Mouse (Mus musculus) E14TG2a.4 (cell line): ENCODE measurements around the gene Fam120c.

Experiments used
- CTCF ChIP-seq: conservative IDR thresholded peaks from 2 replicates; pipeline ENCODE4 v1.5.1; 2014; ENCODE audit warnings: low read length
- NANOG ChIP-seq: IDR thresholded peaks from 2 replicates; pipeline ENCODE4 v1.6.1; 2014; ENCODE audit warnings: borderline replicate concordance, low read length, mixed read lengths
- POU5F1 ChIP-seq: IDR thresholded peaks from 2 replicates; pipeline ENCODE4 v1.6.1; 2014; ENCODE audit warnings: low read length, borderline replicate concordance

- TF ChIP-seq CTCF = no peak
- no peak for TF ChIP-seq POU5F1
- TF ChIP-seq NANOG = peak; percentile 46
Observed at GRCm38 (mm10) chrX:151345333-151346125, 1.6 kb downstream of the Fam120c start.
